Mouse (Mus musculus): ENCODE results near the gene Atxn3. TPM values are rescaled to one million over a fixed set of nuclear protein-coding genes. Genes with fewer than 3 reads are reported as not detected.
"Not testable (repeated sequence)": the region's sequence is repeated elsewhere in the genome, so short reads cannot be mapped to it uniquely, and the experiment has no call there.

Atxn3 gene
- total RNA-seq, 2 experiments from 2014 or later: 9.2 to 10.7 TPM

GRCm38 (mm10) chr12:101972230-101972629 is 14.2 kb upstream of the Atxn3 start:
- DNase-seq: no peak
- intact Hi-C loops (cut with DNase I): no loop called here

DNA sequence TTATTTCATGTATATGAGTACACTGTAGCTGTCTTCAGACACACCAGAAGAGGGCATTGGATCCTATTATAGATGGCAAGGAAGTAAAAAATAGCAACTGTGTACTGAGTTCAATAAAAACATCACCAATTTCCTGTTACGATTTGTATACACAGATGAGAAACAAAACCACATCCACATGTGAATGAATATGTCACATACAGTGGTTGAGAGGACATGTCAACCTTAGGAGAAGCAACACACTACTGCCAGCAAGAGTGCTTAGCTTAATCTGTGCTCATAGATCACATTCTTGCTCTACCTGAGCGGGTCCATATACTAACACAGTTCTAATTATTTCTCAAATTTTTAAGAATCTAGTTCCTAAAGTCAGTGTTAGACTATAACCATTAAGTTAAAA is 13.3 kb upstream of the Atxn3 start:
- DNase-seq: no peak
- intact Hi-C loops (cut with DNase I): no loop called here

DNA sequence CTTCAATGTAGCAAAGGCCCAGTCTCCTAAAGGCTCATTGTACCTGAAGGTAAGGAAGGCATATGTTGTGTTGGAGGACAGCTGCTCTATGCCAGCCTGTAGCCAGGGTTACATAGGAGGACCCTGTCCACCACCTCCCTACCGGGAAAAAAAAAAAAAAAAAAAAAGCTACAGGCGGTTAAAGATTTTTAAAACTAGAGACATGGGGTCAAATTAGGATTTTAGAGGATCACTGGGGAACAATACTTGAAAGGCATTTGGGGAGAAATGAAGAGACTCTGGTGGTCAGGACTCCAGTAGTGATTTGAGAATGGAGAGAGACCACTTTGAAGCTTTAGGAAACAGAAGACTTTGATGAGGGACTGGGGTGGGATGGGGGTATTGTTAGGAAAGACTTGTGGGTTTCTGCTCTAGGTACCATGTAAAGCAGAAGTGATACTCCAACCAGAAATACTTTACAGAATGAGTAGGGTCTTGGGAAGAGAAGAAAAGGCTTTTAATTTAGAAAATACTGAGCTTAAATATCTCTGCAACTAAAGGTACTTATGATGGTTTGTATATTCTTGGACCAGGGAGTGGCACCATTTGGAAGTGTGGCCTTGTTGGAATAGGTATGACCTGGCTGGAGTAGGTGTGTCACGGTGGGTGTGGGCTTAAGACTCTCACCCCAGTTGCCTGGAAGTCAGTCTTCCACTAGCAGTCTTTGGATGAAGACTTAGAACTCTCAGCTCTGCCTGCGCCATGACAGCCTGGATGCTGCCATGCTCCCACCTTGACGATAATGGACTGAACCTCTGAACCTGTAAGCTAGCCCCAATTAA is 1.1 kb upstream of the Atxn3 start:
- intact Hi-C loops (cut with DNase I): loop anchor here (5.0 kb wide), 2 partner anchors 47 to 837 kb away; partner anchors contain the start of gene Trip11
- not testable (repeated sequence) for DNase-seq

GRCm38 (mm10) chr12:101958556-101958955 is 510 bp upstream of the Atxn3 start:
- intact Hi-C loops (cut with DNase I): loop anchor here (5.0 kb wide), 2 partner anchors 46 to 836 kb away; partner anchors contain the start of gene Trip11

DNA sequence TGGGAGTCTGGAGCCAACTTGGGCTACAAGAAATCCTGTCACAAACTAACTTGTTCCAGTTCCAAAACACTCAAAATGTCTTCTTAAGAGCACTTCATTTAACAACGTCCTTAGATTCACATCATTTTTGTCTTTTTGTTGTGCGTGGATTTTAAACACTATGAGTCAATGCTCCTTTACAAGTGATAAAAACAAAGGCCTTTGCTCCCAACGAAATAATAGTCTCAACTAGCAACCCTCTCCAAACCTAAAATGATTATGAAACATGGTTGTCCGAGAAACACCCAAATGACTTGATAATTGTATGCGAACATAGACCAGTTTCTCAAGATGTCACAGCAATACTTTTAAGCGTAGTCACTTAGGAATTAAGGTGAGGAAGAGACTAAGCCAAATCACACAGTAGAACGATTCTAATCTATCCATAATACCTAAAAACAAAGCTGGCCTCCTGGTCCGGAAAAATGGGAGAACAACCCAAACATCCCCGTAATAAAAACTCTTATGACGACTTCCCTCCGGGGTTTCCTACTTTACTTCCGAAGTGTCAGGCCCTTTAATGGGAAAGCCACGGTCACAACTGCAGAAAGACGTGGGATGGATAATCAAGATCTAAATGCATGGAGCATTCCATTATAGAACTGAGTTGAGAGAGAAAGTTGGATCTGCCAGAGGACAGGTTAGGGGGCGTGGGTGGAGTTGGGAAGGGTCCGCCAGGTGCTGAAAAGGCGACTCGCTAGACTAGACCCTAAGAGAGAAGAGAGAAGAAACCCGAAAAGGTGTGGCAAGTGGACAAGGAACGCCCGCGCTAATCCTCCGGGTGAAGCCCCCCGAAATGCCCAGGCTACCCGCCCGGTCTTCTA is 736 bp downstream of the Atxn3 start:
- intact Hi-C loops (cut with DNase I): loop anchor here (5.0 kb wide), 2 partner anchors 45 to 835 kb away; partner anchors contain the start of gene Trip11
- no peak for DNase-seq

More at GRCm38 (mm10) chr12:101958556-101958955, 510 bp upstream of the Atxn3 start:
- DNase-seq: no peak

- intact Hi-C loops (cut with DNase I): loop anchor here (5.0 kb wide), 2 partner anchors 44 to 834 kb away; partner anchors contain the start of gene Trip11
Measured at GRCm38 (mm10) chr12:101955821-101956220, 2.2 kb downstream of the Atxn3 start.

DNA sequence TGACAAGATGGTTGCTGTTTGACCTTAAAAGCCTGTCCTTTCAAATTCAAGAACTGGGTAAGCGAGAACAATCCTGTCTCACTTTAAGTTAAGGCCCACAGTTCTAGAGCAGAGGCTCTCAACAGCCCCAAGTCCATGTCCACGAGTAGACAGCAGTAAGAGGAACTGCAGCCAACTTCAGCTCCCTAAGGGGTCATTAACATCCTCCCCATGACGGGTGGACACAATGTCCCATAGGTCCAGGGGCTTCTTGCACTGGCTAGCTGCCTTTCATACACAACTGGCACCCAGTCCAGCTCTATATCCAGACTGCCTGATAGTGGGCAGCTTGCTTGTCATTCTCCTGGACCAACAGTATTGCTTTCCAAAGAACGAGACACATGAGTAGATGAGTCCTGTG is 9.2 kb downstream of the Atxn3 start:
- intact Hi-C loops (cut with DNase I): no loop called here
- peak; percentile 4 to 6 for DNase-seq

More at GRCm38 (mm10) chr12:101955821-101956220, 2.2 kb downstream of the Atxn3 start:
- not testable (repeated sequence) for DNase-seq

- intact Hi-C loops (cut with DNase I): no loop called here
- DNase-seq: no peak
Measured at GRCm38 (mm10) chr12:101947986-101948385, 10.1 kb downstream of the Atxn3 start.

DNA sequence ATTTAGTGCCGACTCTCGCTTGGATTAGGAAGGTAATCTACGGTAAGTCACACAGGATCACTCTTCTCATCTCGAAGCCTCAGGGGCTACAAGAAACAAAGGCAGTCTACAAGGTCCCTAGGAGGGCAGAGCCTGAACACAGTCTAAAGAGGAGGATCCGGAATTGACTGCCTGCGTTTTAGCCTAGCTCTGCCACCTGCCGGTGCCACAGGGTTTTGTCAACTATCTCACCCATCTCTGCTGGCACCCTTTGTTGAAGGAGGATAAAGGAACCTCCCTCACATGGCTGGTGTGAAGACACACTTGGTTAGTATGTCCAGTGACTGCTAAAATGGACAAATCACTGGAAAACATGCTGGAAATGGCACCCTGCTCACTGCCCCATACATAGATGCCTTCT is 20.5 kb downstream of the Atxn3 start:
- intact Hi-C loops (cut with DNase I): no loop called here
- no peak for DNase-seq

DNA sequence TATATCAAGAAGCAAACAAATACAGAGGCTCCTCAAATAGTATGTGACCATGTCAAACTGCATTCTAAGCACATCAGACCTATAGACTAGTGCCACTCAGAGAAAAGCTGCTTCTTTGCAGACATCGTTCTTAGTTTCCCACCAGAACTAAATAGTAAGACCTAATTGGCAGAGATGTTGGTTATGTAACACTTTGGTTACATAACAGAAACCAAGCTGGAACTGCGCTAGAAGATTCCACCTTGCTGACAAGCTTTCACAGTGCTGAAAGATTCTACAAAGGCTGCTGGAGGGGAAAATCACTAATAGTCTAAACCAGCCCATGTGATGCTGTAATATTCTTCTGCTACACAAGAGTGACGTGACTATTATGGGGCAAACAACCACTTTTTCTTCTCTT is 22.8 kb downstream of the Atxn3 start:
- intact Hi-C loops (cut with DNase I): no loop called here
- DNase-seq: no peak

DNA sequence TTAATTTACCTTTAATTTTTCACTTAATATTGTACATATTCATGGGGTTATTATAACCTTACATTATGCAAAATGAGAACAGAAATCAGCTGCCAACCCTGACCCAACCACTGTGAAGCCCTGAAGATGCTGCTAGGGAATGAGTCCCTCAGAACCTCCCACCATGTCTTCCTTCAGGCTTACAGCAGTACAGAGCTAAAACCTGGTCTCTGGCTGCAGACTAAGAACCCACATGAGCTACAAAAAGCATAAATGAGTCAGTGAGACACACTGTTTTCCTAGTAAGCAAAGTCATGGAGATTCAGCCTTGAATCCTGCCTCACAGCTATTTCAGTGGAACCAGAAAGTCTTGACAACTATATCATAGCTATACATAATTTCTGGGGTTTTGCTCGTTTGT is 29.6 kb downstream of the Atxn3 start:
- DNase-seq: no peak
- intact Hi-C loops (cut with DNase I): no loop called here

DNA sequence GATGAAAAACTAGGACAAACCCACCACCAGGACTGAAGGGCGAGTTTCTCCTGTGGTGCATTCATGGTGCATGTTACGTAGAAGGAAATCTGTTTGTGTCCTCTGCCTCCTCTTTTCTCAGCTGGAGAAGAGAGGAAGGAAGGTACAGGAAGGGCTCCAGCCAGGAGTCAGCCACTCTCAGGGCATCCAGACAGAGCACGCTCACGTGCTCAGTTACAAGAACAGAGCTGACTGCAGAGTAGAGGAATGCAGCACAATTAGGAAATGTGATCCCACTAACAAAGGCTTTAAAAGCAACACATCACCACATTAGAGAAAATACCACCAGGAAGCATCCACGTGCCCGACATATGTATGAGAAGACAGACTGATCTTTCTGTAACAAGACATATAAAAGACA is 35.7 kb downstream of the Atxn3 start:
- DNase-seq: no peak
- intact Hi-C loops (cut with DNase I): no loop called here

- intact Hi-C loops (cut with DNase I): no loop called here
- DNase-seq: no peak
Measured at GRCm38 (mm10) chr12:101919847-101920246, 38.2 kb downstream of the Atxn3 start.

DNA sequence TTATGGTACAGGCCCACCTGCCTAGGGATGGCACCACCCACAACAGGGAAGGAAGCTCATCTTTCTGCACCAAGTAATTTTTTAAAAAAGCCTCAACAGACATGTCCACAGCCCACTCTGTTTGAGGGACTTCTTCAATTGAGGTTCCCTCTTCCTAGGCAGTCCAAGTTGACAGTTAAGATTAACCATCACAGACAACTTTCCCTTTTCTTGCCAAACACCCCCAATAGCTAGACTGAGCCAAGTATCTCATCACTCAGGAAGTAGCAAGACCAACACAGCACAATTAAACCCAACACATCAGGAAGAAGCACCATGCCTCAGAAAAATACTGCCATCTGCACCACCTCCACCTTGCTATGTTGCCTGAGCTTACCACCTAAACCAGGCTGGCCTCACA is 40.9 kb downstream of the Atxn3 start:
- intact Hi-C loops (cut with DNase I): no loop called here
- no peak for DNase-seq

- intact Hi-C loops (cut with DNase I): loop anchor here (5.0 kb wide), 1 partner anchor 44 kb away; the partner anchor contains the start of gene Atxn3
- peak; percentile 91 for DNase-seq
Measured at GRCm38 (mm10) chr12:101912626-101913490, 45.2 kb downstream of the Atxn3 start, which contains the start of gene Trip11. Trip11 (minus strand) TSS chr12:101913267.

- no peak for DNase-seq
Measured at GRCm38 (mm10) chr12:101911346-101911745, 46.7 kb downstream of the Atxn3 start.

DNA sequence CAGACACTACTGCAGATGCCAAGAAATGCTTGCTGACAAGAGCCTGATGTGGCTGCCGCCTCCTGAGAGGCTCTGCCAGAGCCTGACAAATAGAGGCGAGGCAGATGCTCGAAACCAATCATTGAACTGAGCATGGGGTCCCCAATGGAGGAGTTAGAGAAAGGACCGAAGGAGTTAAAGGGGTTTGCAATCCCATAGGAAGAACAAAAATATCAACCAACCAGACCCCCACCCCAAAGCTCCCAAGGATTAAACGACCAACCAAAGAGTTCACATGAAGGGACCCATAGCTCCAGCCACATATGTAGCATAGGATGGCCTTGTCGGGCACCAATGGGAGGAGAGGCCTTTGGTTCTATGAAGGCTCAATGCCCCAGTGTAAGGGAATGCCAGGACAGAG is 47.7 kb downstream of the Atxn3 start:
- DNase-seq: no peak
- intact Hi-C loops (cut with DNase I): loop anchor here (5.0 kb wide), 1 partner anchor 47 kb away; the partner anchor contains the start of gene Atxn3

More at GRCm38 (mm10) chr12:101911346-101911745, 46.7 kb downstream of the Atxn3 start:
- intact Hi-C loops (cut with DNase I): loop anchor here (5.0 kb wide), 1 partner anchor 46 kb away; the partner anchor contains the start of gene Atxn3

DNA sequence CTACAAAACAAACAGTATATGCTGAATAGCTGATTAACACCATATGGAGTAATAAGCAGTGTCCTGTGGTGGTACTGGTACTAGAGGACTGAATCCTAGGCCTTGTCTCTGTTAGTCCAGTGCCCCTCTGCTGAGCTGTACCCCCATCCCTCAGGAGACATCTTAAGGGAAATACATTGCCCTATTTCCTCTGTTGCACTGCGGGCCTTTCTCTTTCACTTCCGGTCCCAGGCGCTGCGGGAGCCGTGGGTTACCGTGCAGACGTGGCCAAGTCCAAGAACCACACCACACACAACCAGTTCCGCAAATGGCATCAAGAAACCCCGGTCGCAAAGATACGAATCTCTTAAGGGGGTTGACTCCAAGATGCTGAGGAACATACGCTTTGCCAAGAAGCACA is 52.2 kb downstream of the Atxn3 start:
- intact Hi-C loops (cut with DNase I): no loop called here
- DNase-seq: no peak

GRCm38 (mm10) chr12:101904906-101905305 is 53.1 kb downstream of the Atxn3 start:
- intact Hi-C loops (cut with DNase I): no loop called here
- DNase-seq: no peak

DNA sequence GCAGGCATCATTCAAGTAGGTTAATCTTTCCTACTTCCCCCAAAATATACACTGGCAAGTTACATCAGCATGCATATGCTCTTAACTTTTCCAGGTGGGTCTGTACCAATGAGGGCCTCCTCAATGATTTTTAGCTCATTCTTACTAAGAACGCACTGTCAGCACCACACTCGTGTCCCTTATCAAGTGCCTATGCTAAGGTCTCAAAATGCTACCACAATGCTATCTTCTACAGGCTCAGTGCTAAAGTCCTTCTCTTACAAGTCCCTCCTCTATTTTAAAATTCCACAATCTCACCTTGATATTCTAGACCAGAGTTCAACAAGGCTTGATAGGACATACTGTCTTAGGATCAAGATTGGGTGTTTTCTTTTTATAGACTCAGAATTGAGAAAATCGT is 53.9 kb downstream of the Atxn3 start:
- no peak for DNase-seq
- intact Hi-C loops (cut with DNase I): no loop called here
